Mouse (Mus musculus): ENCODE data around the gene Wnt10a. TPM values are rescaled to one million over a fixed set of nuclear protein-coding genes. Genes with fewer than 3 reads are reported as not detected.
A peak's percentile ranks its signal among the peaks of the same experiment; 100 is the strongest.

The Wnt10a gene
- 6.1 and 6.7 TPM in 2 replicates for polyA plus RNA-seq (2014; fragmentation: Nextera tagmentation; extraction: Ambion mirVana)

DNA sequence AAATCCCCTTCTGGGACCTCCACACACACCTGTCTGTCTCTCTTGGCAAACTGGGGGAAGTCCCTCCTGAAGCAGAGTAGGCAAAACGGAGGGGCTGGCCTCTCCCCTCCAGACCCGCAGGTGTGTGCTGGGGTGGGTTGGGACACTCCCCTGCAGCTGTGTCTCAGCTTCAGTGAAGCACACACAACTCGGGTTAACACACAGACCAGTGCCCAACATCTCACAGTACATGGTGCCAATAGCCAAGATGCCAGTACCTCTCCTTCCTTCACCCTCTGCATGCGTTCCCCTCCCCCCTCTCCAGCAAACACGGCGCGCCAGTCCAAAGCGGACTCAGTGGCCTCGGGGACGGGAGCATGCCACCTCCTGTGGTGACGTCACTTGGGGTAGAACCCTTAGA lies at the start of gene Wnt10a:
Gene Wnt10a (plus strand): TSS at position 268 of the 400 bp plus-strand sequence.
- 1% methylated on average over 9 of the region's 11 CpGs for WGBS
- peaks cover 46% of the 10 kb centered on the region for H3K4me1 ChIP-seq (ENCODE audit: control insufficient read depth, insufficient read depth, low read length)
- peak within 1 kb of the TSS; percentile 54 for H3K9ac ChIP-seq (ENCODE audit: low read depth, low read length)
- DNase-seq (ENCODE audit: low spot score) (no peak), ATAC-seq (ENCODE audit: low read depth) (no peak)
- no peaks in the 10 kb centered on the region for H3K36me3 ChIP-seq (ENCODE audit: control insufficient read depth, insufficient read depth, low read length)
- peaks cover 92% of the 10 kb centered on the region for H3K27me3 ChIP-seq (replicated peaks; ENCODE audit: control insufficient read depth, insufficient read depth, low read length)
- H3K4me3 ChIP-seq (ENCODE audit: low read depth, low read length): peak within 1 kb of the TSS; percentile 34
- no peaks in the 10 kb centered on the region for H3K9me3 ChIP-seq (ENCODE audit: control insufficient read depth, low read length)
- peak within 1 kb of the TSS; percentile 63 for H3K4me2 ChIP-seq (ENCODE audit: low read depth, low read length)
- H3K27ac ChIP-seq (replicated peaks; ENCODE audit: low read depth, low read length): no peak within 1 kb of the TSS

DNA sequence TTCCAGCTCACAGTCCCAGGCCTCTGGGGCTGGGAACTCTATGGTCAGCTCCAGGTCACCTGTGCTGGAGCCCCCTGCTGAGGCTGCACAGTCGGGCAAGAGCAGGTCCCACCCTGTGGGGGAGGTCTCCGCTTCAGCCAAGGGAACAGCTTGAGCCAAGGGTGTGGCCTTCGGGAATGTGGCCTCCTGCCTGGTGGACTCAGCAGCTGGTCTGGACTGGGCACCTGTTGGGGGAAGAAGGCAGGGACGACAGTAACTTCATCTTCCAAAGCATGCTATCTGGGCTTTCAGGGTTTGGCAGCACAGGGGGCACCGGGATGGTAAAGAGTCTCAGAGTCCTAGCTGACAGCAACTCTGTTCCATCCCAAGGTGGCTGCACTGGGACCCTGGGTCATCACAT lies 44.0 kb upstream of the Wnt10a start:
- 64% methylated on average over 5 of the region's 5 CpGs for WGBS
- H3K9ac ChIP-seq (ENCODE audit: low read depth, low read length): no peak overlapping the region
- no peak overlapping the region for H3K4me3 ChIP-seq (ENCODE audit: low read depth, low read length)
- no peaks in the 10 kb centered on the region for H3K9me3 ChIP-seq (ENCODE audit: control insufficient read depth, low read length)
- ATAC-seq (ENCODE audit: low read depth): 0 out of 2 replicates have a peak, but pooled peaks have one; percentile 34
- H3K36me3 ChIP-seq (ENCODE audit: control insufficient read depth, insufficient read depth, low read length): no peaks in the 10 kb centered on the region
- DNase-seq (ENCODE audit: low spot score): no peak
- H3K4me1 ChIP-seq (ENCODE audit: control insufficient read depth, insufficient read depth, low read length): peaks cover 10% of the 10 kb centered on the region
- H3K4me2 ChIP-seq (ENCODE audit: low read depth, low read length): no peak overlapping the region
- no peak overlapping the region for H3K27ac ChIP-seq (replicated peaks; ENCODE audit: low read depth, low read length)
- no peaks in the 10 kb centered on the region for H3K27me3 ChIP-seq (replicated peaks; ENCODE audit: control insufficient read depth, insufficient read depth, low read length)

- Histone ChIP-seq H3K27me3 (replicated peaks; ENCODE audit: control insufficient read depth, insufficient read depth, low read length) (no peaks in the 10 kb centered on the region), H3K9ac (ENCODE audit: low read depth, low read length) (peak within 1 kb of the TSS; percentile 42; the same call in 1 of the 2 replicates), H3K36me3 (ENCODE audit: control insufficient read depth, insufficient read depth, low read length) (no peaks in the 10 kb centered on the region), H3K4me2 (ENCODE audit: low read depth, low read length) (peak within 1 kb of the TSS; percentile 52), H3K4me3 (ENCODE audit: low read depth, low read length) (peak within 1 kb of the TSS; percentile 28), H3K27ac (replicated peaks; ENCODE audit: low read depth, low read length) (no peak within 1 kb of the TSS), H3K9me3 (ENCODE audit: control insufficient read depth, low read length) (no peaks in the 10 kb centered on the region), H3K4me1 (ENCODE audit: control insufficient read depth, insufficient read depth, low read length) (peaks cover 10% of the 10 kb centered on the region)
- DNase-seq (ENCODE audit: low spot score) (peak; percentile 78), ATAC-seq (ENCODE audit: low read depth) (peak; percentile 88)
- WGBS: 9% methylated on average over 30 of the region's 30 CpGs
Measured at GRCm38 (mm10) chr1:74748643-74749271, 42.6 kb upstream of the Wnt10a start, which contains the start of gene Prkag3. TSS of gene Prkag3 (minus strand) at chr1:74749221.

- no peak overlapping the region for H3K9ac ChIP-seq (ENCODE audit: low read depth, low read length)
- 61% methylated on average over 7 of the region's 7 CpGs for WGBS
- H3K36me3 ChIP-seq (ENCODE audit: control insufficient read depth, insufficient read depth, low read length): no peaks in the 10 kb centered on the region
- H3K27me3 ChIP-seq (replicated peaks; ENCODE audit: control insufficient read depth, insufficient read depth, low read length): no peaks in the 10 kb centered on the region
- H3K4me3 ChIP-seq (ENCODE audit: low read depth, low read length): peak overlapping the region; percentile 28; the same call in 1 of the 2 replicates
- ATAC-seq (ENCODE audit: low read depth) (peak; percentile 60; the same call in 1 of the 2 replicates), DNase-seq (ENCODE audit: low spot score) (peak; percentile 68)
- H3K27ac ChIP-seq (replicated peaks; ENCODE audit: low read depth, low read length): no peak overlapping the region
- no peaks in the 10 kb centered on the region for H3K9me3 ChIP-seq (ENCODE audit: control insufficient read depth, low read length)
- peak overlapping the region; percentile 52 for H3K4me2 ChIP-seq (ENCODE audit: low read depth, low read length)
- H3K4me1 ChIP-seq (ENCODE audit: control insufficient read depth, insufficient read depth, low read length): peaks cover 10% of the 10 kb centered on the region
Measured at GRCm38 (mm10) chr1:74749301-74749700, 42.0 kb upstream of the Wnt10a start.

GRCm38 (mm10) chr1:74750683-74751082 lies 40.6 kb upstream of the Wnt10a start:
- 79% methylated on average over 4 of the region's 4 CpGs for WGBS
- no peak for ATAC-seq (ENCODE audit: low read depth)
- H3K9me3 ChIP-seq (ENCODE audit: control insufficient read depth, low read length): no peaks in the 10 kb centered on the region

DNA sequence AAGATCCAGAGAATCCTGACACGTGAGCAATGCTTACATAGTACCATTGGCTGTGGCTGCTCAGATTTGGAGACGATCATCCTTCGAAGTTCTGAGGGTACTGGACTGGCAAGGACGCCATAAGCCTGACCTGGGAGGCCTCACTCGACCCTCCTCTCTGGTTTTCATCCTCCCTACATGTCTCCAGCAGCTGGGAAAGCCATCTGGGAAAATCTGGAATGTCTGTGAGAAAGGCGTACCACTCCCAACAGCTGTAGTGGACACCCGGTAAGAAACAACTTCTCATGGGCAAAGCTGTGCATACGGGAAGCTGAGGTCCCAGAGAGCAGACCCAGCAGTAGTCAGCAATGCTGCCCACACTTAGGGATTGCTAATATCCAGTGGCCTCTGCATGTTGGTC lies 39.2 kb upstream of the Wnt10a start:
- Histone ChIP-seq H3K27ac (replicated peaks; ENCODE audit: low read depth, low read length) (no peak overlapping the region), H3K4me2 (ENCODE audit: low read depth, low read length) (no peak overlapping the region), H3K36me3 (ENCODE audit: control insufficient read depth, insufficient read depth, low read length) (no peaks in the 10 kb centered on the region), H3K4me1 (ENCODE audit: control insufficient read depth, insufficient read depth, low read length) (peaks cover 10% of the 10 kb centered on the region), H3K27me3 (replicated peaks; ENCODE audit: control insufficient read depth, insufficient read depth, low read length) (no peaks in the 10 kb centered on the region), H3K9me3 (ENCODE audit: control insufficient read depth, low read length) (no peaks in the 10 kb centered on the region), H3K9ac (ENCODE audit: low read depth, low read length) (no peak overlapping the region), H3K4me3 (ENCODE audit: low read depth, low read length) (no peak overlapping the region)
- DNase-seq (ENCODE audit: low spot score) (no peak), ATAC-seq (ENCODE audit: low read depth) (no peak)
- 73% methylated on average over 8 of the region's 8 CpGs for WGBS

More at GRCm38 (mm10) chr1:74750683-74751082, 40.6 kb upstream of the Wnt10a start:
- H3K36me3 ChIP-seq (ENCODE audit: control insufficient read depth, insufficient read depth, low read length): no peaks in the 10 kb centered on the region
- peaks cover 10% of the 10 kb centered on the region for H3K4me1 ChIP-seq (ENCODE audit: control insufficient read depth, insufficient read depth, low read length)
- no peak for DNase-seq (ENCODE audit: low spot score)
- H3K27ac ChIP-seq (replicated peaks; ENCODE audit: low read depth, low read length): no peak overlapping the region
- no peaks in the 10 kb centered on the region for H3K27me3 ChIP-seq (replicated peaks; ENCODE audit: control insufficient read depth, insufficient read depth, low read length)
- no peak overlapping the region for H3K9ac ChIP-seq (ENCODE audit: low read depth, low read length)
- no peak overlapping the region for H3K4me2 ChIP-seq (ENCODE audit: low read depth, low read length)
- no peak overlapping the region for H3K4me3 ChIP-seq (ENCODE audit: low read depth, low read length)

GRCm38 (mm10) chr1:74752833-74753232 lies 38.5 kb upstream of the Wnt10a start:
- no peaks in the 10 kb centered on the region for H3K27me3 ChIP-seq (replicated peaks; ENCODE audit: control insufficient read depth, insufficient read depth, low read length)
- H3K4me2 ChIP-seq (ENCODE audit: low read depth, low read length): no peak overlapping the region
- ATAC-seq (ENCODE audit: low read depth): no peak
- H3K36me3 ChIP-seq (ENCODE audit: control insufficient read depth, insufficient read depth, low read length): no peaks in the 10 kb centered on the region
- 94% methylated on average over 3 of the region's 3 CpGs for WGBS
- DNase-seq (ENCODE audit: low spot score): no peak
- no peaks in the 10 kb centered on the region for H3K9me3 ChIP-seq (ENCODE audit: control insufficient read depth, low read length)
- H3K4me1 ChIP-seq (ENCODE audit: control insufficient read depth, insufficient read depth, low read length): peaks cover 10% of the 10 kb centered on the region
- no peak overlapping the region for H3K27ac ChIP-seq (replicated peaks; ENCODE audit: low read depth, low read length)
- no peak overlapping the region for H3K4me3 ChIP-seq (ENCODE audit: low read depth, low read length)
- no peak overlapping the region for H3K9ac ChIP-seq (ENCODE audit: low read depth, low read length)

GRCm38 (mm10) chr1:74753266-74753974 lies 37.9 kb upstream of the Wnt10a start:
- no peaks in the 10 kb centered on the region for H3K9me3 ChIP-seq (ENCODE audit: control insufficient read depth, low read length)
- H3K27me3 ChIP-seq (replicated peaks; ENCODE audit: control insufficient read depth, insufficient read depth, low read length): no peaks in the 10 kb centered on the region
- peaks cover 5% of the 10 kb centered on the region for H3K4me1 ChIP-seq (ENCODE audit: control insufficient read depth, insufficient read depth, low read length)
- ATAC-seq (ENCODE audit: low read depth) (no peak), DNase-seq (ENCODE audit: low spot score) (no peak)
- no peaks in the 10 kb centered on the region for H3K36me3 ChIP-seq (ENCODE audit: control insufficient read depth, insufficient read depth, low read length)
- no peak overlapping the region for H3K27ac ChIP-seq (replicated peaks; ENCODE audit: low read depth, low read length)
- WGBS: 71% methylated on average over 8 of the region's 8 CpGs
- no peak overlapping the region for H3K4me2 ChIP-seq (ENCODE audit: low read depth, low read length)
- H3K4me3 ChIP-seq (ENCODE audit: low read depth, low read length): no peak overlapping the region
- no peak overlapping the region for H3K9ac ChIP-seq (ENCODE audit: low read depth, low read length)

Data from embryonic facial prominence, embryonic 14.5 days (tissue).